Comparison of ENCODE assay signal across 8 mouse cellular contexts in genomic region chr3:95657711-95658110, GRCm38 (mm10). TPM values are rescaled to one million over a fixed set of nuclear protein-coding genes. Genes with fewer than 3 reads are reported as not detected.
DNase-seq lines count a peak whose midpoint lies in the region; ATAC-seq and TF ChIP-seq lines count a peak whose summit lies in the region.

No protein-coding gene starts in this region.

- H3K4me3 ChIP-seq in kidney, embryonic 14.5 days (ENCODE audit: low read length): peak overlapping the region; percentile 99
- H3K4me3 ChIP-seq in cortical plate, adult 2 months (ENCODE audit: insufficient read depth, low read length): peak overlapping the region; percentile 83; the same call in 1 of the 2 replicates
- H3K4me3 ChIP-seq in hindbrain, embryonic 16.5 days (ENCODE audit: low read length): peak overlapping the region; percentile 57
- H3K4me3 ChIP-seq in midbrain, embryonic 14.5 days (replicated peaks; ENCODE audit: low read depth, low read length): peak overlapping the region; percentile 96

- H3K4me2 ChIP-seq in kidney, embryonic 14.5 days (replicated peaks; ENCODE audit: low read depth, low read length): peak overlapping the region; percentile 51
- peak overlapping the region; percentile 94 for H3K4me2 ChIP-seq in hindbrain, embryonic 16.5 days (ENCODE audit: low read length)
- peak overlapping the region; percentile 98 for H3K4me2 ChIP-seq in midbrain, embryonic 14.5 days (ENCODE audit: low read length)

- no peak for ATAC-seq in kidney, embryonic 14.5 days (ENCODE audit: low FRiP score, low TSS enrichment)
- ATAC-seq in hindbrain, embryonic 16.5 days: no peak
- no peak for ATAC-seq in midbrain, embryonic 14.5 days (ENCODE audit: low FRiP score, low TSS enrichment)

- peak overlapping the region; percentile 99; the same call in 1 of the 2 replicates for H3K27ac ChIP-seq in kidney, embryonic 14.5 days (ENCODE audit: low read depth, low read length)
- no peak overlapping the region for H3K27ac ChIP-seq in cortical plate, adult 2 months (ENCODE audit: insufficient read depth, low read length)
- no peak overlapping the region; the same call in 1 of the 2 replicates for H3K27ac ChIP-seq in hindbrain, embryonic 16.5 days (ENCODE audit: low read depth, low read length)
- 0 out of 2 replicates have a peak overlapping the region, but pooled peaks have one; percentile 98 for H3K27ac ChIP-seq in midbrain, embryonic 14.5 days (replicated peaks; ENCODE audit: low read depth, low read length)

- H3K4me1 ChIP-seq in kidney, embryonic 14.5 days (ENCODE audit: control insufficient read depth, insufficient read depth, low read length): peaks cover 23% of the 10 kb centered on the region; the same call in 1 of the 2 replicates
- H3K4me1 ChIP-seq in cortical plate, adult 2 months (ENCODE audit: control insufficient read depth, insufficient read depth, low read length): peaks cover 10% of the 10 kb centered on the region; the same call in 1 of the 2 replicates
- H3K4me1 ChIP-seq in hindbrain, embryonic 16.5 days (ENCODE audit: control insufficient read depth, insufficient read depth, low read depth, low read length): peaks cover 25% of the 10 kb centered on the region
- peaks cover 29% of the 10 kb centered on the region for H3K4me1 ChIP-seq in midbrain, embryonic 14.5 days (ENCODE audit: control insufficient read depth, insufficient read depth, low read length)

- TF ChIP-seq POLR2A in cortical plate, adult 2 months (IDR thresholded peaks at IDR 0.05; ENCODE audit: extremely low read depth, insufficient read depth, low read length): no peak

- TF ChIP-seq CTCF in cortical plate, adult 2 months (IDR thresholded peaks at IDR 0.05; ENCODE audit: extremely low read depth, insufficient read depth, low read length): no peak

- no peaks in the 10 kb centered on the region for H3K9me3 ChIP-seq in kidney, embryonic 14.5 days (ENCODE audit: control insufficient read depth, low read length)
- no peaks in the 10 kb centered on the region for H3K9me3 ChIP-seq in hindbrain, embryonic 16.5 days (ENCODE audit: control insufficient read depth, low read length)
- no peaks in the 10 kb centered on the region for H3K9me3 ChIP-seq in midbrain, embryonic 14.5 days (ENCODE audit: control insufficient read depth, low read length)

- DNase-seq in kidney, adult 11 months: no peak
- DNase-seq in midbrain, embryonic 14.5 days: no peak
- DNase-seq in spleen, adult 12 weeks (ENCODE audit: low spot score): no peak
- DNase-seq in layer of hippocampus, adult 8-10 months (ENCODE audit: low spot score in 2 of 2): no peak
- no peak for DNase-seq in B cell, adult 2 months

- WGBS in kidney, embryonic 14.5 days: 93% methylated on average over 3 of the region's 3 CpGs
- WGBS in hindbrain, embryonic 16.5 days: 81% methylated on average over 3 of the region's 3 CpGs
- WGBS in midbrain, embryonic 14.5 days: 94% methylated on average over 3 of the region's 3 CpGs

- no peaks in the 10 kb centered on the region for H3K27me3 ChIP-seq in kidney, embryonic 14.5 days (ENCODE audit: control insufficient read depth, insufficient read depth, low read length)
- no peaks in the 10 kb centered on the region for H3K27me3 ChIP-seq in hindbrain, embryonic 16.5 days (replicated peaks; ENCODE audit: control insufficient read depth, insufficient read depth, low read length)
- no peaks in the 10 kb centered on the region for H3K27me3 ChIP-seq in midbrain, embryonic 14.5 days (ENCODE audit: control insufficient read depth, insufficient read depth, low read length)

- peak overlapping the region; percentile 100; the same call in 1 of the 2 replicates for H3K9ac ChIP-seq in kidney, embryonic 14.5 days (ENCODE audit: low read depth, low read length)
- H3K9ac ChIP-seq in hindbrain, embryonic 16.5 days (ENCODE audit: low read depth, low read length): no peak overlapping the region; the same call in 1 of the 2 replicates
- H3K9ac ChIP-seq in midbrain, embryonic 14.5 days (replicated peaks; ENCODE audit: low read length): peak overlapping the region; percentile 98; the same call in 1 of the 2 replicates

- H3K36me3 ChIP-seq in kidney, embryonic 14.5 days (ENCODE audit: control insufficient read depth, insufficient read depth, low read length): peaks cover 26% of the 10 kb centered on the region
- peaks cover 3% of the 10 kb centered on the region; the same call in 1 of the 2 replicates for H3K36me3 ChIP-seq in hindbrain, embryonic 16.5 days (ENCODE audit: control insufficient read depth, insufficient read depth, low read length)
- peaks cover 20% of the 10 kb centered on the region for H3K36me3 ChIP-seq in midbrain, embryonic 14.5 days (ENCODE audit: control insufficient read depth, insufficient read depth, low read length)

RNA-seq across cellular contexts. Expression of gene Mcl1, which starts 0.9 kb away (rescaled TPM):
- 47.4 and 76.1 TPM in 2 replicates for polyA plus RNA-seq in kidney, embryonic 14.5 days (2014; fragmentation: Nextera tagmentation; extraction: Ambion mirVana)
- polyA plus RNA-seq in cortical plate, adult 2 months (2012; rRNA removed): 37.7 and 39.5 TPM in 2 replicates
- polyA plus RNA-seq in hindbrain, embryonic 16.5 days (2015; fragmentation: Nextera tagmentation; extraction: Ambion mirVana): 20.2 and 39.4 TPM in 2 replicates
- polyA plus RNA-seq in midbrain, embryonic 14.5 days (2014; fragmentation: Nextera tagmentation; extraction: Ambion mirVana): 44.1 and 65.7 TPM in 2 replicates
- 10 to 100 TPM; 55.1 to 73.6 (median 61.1) TPM for total RNA-seq in layer of hippocampus, adult 8-10 months (2022)

RNA-seq across cellular contexts. Expression of gene Adamtsl4, which starts 30.0 kb away (rescaled TPM):
- polyA plus RNA-seq in kidney, embryonic 14.5 days (2014; fragmentation: Nextera tagmentation; extraction: Ambion mirVana): 2.0 and 3.7 TPM in 2 replicates
- polyA plus RNA-seq in cortical plate, adult 2 months (2012; rRNA removed): 6.0 and 6.4 TPM in 2 replicates
- 1.4 and 2.4 TPM in 2 replicates for polyA plus RNA-seq in hindbrain, embryonic 16.5 days (2015; fragmentation: Nextera tagmentation; extraction: Ambion mirVana)
- 0.80 and 1.1 TPM in 2 replicates for polyA plus RNA-seq in midbrain, embryonic 14.5 days (2014; fragmentation: Nextera tagmentation; extraction: Ambion mirVana)
- 10 to 100 TPM in 2 of 4 experiments, 1 to 10 TPM in 2; 5.2 to 17.9 (median 10.4) TPM for total RNA-seq in layer of hippocampus, adult 8-10 months (2022)

RNA-seq across cellular contexts. Expression of gene Ensa, which starts 32.9 kb away (rescaled TPM):
- polyA plus RNA-seq in kidney, embryonic 14.5 days (2014; fragmentation: Nextera tagmentation; extraction: Ambion mirVana): 64.0 and 66.9 TPM in 2 replicates
- 149 and 155 TPM in 2 replicates for polyA plus RNA-seq in cortical plate, adult 2 months (2012; rRNA removed)
- 109 and 118 TPM in 2 replicates for polyA plus RNA-seq in hindbrain, embryonic 16.5 days (2015; fragmentation: Nextera tagmentation; extraction: Ambion mirVana)
- 97.0 and 103 TPM in 2 replicates for polyA plus RNA-seq in midbrain, embryonic 14.5 days (2014; fragmentation: Nextera tagmentation; extraction: Ambion mirVana)
- total RNA-seq in layer of hippocampus, adult 8-10 months (2022): 100 to 1,000 TPM; 286 to 320 (median 297) TPM

Comparison
In these comparisons a context has a peak if more than half of its experiments do, and no peak if none do; other contexts are left out.
1. H3K27ac ChIP-seq: peak in kidney, embryonic 14.5 days (single experiment) and midbrain, embryonic 14.5 days (single experiment); none in cortical plate, adult 2 months (single experiment) and hindbrain, embryonic 16.5 days (single experiment).
2. Peak in every context shown above with its lines, with median percentiles within 50 percentile points of each other: H3K4me2 ChIP-seq and H3K4me3 ChIP-seq.